Mouse (Mus musculus) cortical plate, adult 2 months (tissue): ENCODE results near the gene Ube4b.

Experiments
- CTCF ChIP-seq: fragments of 200-500 bp; IDR thresholded peaks from 2 replicates; pipeline ENCODE4 v1.5.1; 2011; ENCODE audit warnings: mild to moderate bottlenecking, control low read depth, low read length; ENCODE audit not compliant: insufficient read depth; ENCODE audit errors: extremely low read depth
- POLR2A ChIP-seq: fragments of 200-500 bp; IDR thresholded peaks from 2 replicates; pipeline ENCODE4 v1.6.1; 2011; ENCODE audit warnings: mild to moderate bottlenecking, low read length, control low read depth; ENCODE audit not compliant: insufficient read depth; ENCODE audit errors: extremely low read depth

DNA sequence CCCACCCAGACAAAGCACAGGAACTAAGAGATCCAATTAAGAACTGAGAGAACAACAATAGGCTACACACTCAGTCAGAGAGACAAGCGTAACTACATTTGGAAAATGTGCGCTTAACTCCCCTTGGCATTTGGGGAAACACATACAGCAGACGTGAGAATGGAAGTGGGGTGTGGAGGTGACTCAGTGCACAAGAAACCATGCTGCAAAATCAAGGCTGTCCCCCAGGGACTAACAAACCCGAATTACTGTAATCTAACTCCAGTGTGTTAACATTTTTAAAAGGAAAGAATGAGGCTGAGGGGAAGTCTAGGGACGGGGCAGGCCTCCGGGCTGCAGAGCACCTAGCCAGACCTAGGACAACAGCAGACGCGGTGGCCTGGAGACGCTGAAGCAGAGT lies 52.6 kb downstream of the Ube4b start:
- TF ChIP-seq CTCF: no peak
- TF ChIP-seq POLR2A: no peak
